Mouse (Mus musculus) liver, embryonic 14.5 days (tissue): Measurements from ENCODE around the gene Ankrd11.

Experiments
- CTCF ChIP-seq: IDR thresholded peaks from 2 replicates; pipeline ENCODE4 v1.5.1; 2016; ENCODE audit warnings: antibody characterized with exemption, low read depth, control low read depth
- EP300 ChIP-seq: IDR thresholded peaks from 2 replicates; pipeline ENCODE4 v1.6.1; 2016; ENCODE audit warnings: antibody characterized with exemption, low read depth

GRCm38 (mm10) chr8:123087289-123087688 is 45.2 kb upstream of the Ankrd11 start:
- TF ChIP-seq CTCF: no peak
- TF ChIP-seq EP300: no peak
